Mouse (Mus musculus) spleen, postnatal 36 days (tissue): ENCODE results near the gene Crisp2.

Experiments
- DNase-seq, 2 experiments: peaks; one replicate each; pipeline ENCODE4 v3.0.0; 2022; ENCODE audit warnings: low spot score in 2 of 2, mixed read lengths in 1 of 2

The Crisp2 gene

DNA sequence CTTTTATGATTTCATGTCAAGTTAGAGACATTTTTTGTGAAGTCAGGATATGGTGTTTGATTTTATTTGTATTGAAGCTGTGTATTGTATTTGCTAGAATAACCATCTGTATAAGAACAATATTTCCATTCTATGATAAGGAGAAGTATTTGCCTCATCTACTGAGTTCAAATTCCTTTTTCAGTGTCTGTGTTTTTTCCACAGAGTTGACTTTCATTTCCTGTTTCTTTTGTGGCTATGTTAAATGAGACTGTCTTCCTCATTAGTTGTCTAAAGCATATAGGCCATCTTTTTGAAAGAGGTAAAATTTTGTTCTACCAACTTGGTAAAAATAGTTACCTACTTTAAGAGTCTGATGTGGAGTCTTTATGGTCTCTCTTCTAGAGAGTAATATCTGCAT, 90.5 kb downstream of the Crisp2 start:
- DNase-seq, result no peak
